Mouse (Mus musculus) thymus, postnatal 10 days (tissue): ENCODE data around the gene Tmem106c.

ENCODE experiments used
- DNase-seq, 2 experiments: peaks; one replicate each; pipeline ENCODE4 v3.0.0; 2021; ENCODE audit warnings: low spot score in 2 of 2

The Tmem106c gene

DNA sequence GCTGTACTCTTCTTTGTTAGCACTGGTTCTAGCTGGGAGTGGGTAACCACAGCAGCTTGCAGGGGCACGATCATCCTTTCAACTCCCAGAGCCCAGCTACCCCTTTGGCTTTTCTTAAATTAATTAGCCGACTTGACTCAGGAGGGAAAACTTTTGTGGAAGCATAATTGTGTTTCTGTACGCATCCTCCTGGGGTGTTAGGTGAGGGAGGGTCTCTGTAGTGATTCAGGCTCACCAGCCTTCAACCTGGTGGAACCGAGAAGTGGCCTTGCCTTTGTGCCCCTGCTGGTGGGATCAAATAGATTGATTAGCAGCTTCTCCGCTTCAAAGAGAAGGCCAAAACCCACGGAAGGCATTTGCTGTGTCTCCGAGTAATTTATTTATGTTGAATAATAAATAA, 36.0 kb downstream of the Tmem106c start:
- DNase-seq, result no peak

DNA sequence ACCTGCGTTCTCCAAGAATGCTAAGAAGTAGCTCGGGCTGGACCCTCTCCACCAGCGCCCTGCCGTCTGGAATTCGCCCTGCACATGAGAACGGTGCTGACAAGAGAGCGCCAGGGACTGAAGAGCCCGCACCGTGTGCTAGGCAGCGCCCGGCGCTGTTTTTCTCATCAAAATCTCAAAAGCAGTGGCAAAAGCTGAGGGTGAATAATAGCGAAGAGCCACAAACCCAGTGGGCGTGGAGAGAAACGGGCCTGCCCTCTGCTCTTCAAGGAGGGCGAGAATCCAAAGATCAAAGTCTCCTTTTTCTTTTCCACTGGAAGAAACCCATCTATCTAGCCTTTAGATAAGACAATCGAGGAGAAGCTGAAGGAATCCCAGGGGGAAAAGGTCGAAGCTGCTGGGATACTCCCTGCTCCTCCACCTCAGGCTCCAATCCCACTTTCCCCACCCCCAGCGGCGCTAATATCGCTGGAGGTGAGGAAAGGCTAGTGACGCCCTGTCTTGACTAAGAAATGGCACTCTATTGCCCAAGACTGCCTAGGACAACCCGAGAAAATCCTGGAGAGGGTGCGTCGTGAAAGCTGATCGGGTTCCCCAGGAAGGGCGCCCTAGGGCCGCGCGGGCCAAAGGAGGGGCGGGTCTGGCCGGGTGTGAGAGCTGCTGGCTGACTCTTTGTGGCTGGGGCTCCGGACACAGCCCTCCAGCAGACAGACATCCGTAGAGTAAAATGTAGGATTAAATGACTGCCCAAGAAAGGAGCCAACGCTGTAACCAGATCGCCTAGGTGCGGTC, 37.5 kb downstream of the Tmem106c start:
- no peak for DNase-seq

DNA sequence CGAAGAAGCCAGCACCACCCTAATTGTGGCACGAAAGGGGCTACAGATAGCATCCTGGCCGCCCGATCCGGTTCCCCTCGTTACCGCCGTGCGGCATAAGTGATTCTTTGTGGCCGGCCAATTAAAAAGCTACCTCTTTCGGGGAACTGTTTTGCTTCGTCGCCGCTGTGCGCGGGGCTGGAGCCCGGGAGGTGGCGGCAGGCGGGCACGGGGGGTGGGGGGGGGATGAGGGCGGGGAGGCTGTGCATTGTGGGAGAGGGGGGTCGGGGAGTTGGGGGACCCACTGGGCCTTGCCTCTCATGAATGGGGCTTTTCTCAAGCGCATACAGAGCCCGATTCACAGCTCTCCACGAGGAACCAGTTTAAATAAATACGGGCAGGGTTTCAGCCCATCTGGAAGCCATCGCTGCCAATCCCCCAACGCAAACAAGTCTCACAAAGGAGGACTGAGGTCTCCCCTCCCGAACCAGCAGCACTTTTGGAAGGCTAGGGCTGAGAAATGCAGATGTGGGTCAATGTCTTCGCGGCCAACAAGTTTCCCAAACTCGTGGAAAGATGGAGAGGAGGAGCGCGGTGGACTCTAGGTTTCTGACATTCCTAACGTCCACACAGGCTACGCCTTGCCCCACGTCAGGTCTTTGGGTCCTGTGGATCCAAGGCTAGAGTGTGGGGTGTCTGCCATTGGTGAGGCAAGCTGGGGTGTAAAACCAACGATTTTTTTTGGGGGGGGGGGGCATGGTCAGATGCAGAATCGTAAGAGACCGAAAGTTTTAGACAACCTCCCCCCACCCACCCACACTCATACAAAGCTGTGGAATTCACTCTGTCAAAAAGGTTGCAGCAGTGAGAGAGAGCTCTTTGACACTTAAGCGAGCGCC, 38.4 kb downstream of the Tmem106c start:
- DNase-seq, result no peak

DNA sequence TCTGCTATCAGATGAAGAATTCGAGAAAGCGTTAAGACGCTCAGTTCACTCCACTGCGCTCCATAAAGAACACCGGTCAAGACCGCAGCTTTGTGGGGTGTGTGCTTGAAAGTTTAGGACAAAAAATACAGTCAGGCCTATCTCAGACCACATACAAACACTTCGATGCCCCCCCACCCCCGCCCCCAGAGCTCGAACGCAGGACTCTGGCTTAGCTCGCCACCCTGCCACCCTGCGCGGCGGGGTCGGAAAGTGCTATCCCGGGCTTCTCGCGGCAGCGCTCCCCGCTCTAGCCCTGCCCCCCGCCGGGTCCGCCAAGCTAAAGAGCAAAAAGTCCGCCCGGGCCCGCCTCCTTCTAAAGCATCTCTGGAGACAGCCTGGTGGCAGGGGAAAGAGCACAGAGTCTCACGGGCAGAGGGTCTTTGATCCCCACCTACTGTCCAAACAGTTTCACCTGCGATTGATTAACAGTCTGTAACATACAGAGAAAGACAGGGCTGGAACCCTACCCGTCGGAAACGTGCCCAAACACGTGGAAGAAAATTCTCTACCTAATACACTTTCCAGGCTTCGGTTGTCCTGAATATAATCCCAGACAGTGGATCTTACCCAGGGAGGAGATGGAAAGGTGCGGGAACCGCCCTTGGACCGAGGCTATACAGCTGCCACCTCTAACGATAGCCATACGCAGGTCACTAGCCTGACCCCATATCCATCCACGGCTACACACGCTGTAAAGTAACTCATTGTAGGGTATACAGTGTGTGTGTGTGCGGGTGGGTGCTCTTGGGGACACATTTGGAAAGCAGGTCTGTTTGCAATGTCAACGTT, 39.2 kb downstream of the Tmem106c start:
- DNase-seq, result no peak

DNA sequence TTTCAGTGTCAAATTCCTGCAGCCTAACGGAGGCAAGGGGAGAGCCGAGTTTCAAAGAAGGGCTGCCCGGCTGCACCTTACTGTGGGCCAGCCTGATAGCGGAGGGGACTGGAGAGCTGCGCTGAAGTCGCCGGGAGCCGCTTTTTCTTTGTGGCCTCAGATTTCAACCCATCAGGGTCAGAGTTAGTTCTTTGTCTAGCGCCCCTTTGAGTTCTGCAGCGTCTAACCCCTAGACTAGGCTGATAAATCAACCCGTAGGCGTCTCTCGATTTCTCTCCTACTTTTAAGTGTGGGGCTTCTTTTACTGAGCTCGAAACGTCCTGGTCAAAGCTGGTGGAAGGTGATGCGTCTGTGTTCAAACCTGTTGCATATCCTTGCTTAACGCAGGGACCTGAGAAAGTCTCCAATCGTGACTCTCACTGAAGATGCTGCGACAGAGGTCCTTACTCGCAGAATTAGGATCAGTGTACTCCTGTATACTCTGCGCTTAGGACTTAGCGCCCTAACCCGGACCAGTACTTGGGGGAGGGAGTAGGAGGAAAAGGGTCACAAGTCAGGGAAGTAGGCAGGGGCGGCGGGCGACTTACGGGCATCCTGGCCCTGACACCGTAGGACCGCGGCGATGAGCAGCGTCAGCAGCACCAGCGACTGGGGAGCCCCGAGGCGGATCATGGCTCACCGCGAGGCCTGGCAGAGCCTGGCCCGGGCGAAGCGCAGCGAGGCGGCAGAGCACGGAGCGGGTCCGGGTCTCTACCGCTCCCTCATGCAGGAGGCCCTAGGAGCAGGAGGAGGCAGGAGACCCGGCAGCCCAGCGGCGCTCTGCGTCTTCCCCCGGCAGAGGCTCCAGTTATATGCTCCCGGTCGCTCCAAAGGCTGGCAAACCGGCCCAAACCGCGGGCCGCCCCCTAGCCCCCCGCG, 40.1 kb downstream of the Tmem106c start, which contains the start of gene Col2a1:
Gene Col2a1 (minus strand): TSS at position 874 of the 918 bp plus-strand sequence.
- DNase-seq, result no peak

DNA sequence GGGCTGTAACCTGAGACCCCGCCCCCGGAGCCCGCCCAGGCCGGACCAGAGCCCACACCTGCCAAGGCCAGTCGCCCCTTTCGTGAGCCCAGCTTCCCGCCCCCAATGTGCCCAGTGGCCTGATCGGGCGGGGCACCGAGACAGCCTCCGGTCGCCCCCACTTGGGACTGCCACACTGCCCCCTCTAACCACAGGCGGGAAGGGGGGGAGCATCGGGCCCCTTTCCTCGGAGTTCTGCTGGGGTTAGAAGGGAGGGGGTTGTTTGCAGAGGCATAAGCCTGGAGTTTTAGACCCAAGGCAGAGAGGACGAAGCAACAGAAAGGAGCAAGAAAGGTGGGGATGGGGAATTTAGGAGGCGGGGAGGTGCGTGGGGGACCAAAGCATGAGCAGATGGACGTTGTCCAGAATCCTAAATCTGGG, 40.8 kb downstream of the Tmem106c start:
- no peak for DNase-seq

DNA sequence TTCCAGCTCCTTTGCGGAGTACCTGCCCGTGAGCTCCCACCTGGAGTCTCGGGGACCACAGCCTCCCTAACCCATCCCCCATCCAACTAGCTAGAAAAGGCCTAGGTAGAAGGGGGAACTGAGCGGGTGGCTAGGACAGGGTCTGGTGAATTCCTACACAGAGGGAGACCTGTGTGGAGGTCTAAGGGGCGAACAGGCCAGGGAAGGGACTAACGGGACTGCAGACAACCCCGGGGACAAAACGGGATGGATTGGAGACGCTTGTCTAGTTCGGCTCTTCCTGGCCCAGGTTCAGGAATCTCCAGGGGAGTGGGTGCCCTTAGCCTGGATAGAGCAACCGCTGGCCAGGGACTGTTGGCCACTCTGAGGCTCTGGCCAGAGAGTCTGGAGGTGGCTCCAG, 41.2 kb downstream of the Tmem106c start:
- no peak for DNase-seq

DNA sequence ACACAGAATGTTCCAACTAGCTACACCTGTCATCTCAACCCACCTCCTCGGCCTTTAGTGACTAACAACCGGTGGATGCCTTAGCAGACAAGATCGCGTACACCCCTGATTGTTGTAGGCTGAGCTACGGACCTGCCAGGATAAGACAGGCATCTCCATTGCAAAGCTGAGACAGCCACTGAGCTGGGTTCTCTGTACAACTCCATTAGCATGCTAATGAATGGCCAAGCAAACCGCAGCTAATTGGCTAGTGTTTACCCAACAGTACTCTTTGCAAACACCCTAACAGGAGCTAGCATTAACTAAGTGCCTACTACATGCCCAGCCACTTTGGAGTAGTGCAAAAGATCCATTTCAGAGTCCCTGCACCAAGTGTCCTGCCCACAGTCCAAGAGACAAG, 48.8 kb downstream of the Tmem106c start:
- DNase-seq, result no peak

DNA sequence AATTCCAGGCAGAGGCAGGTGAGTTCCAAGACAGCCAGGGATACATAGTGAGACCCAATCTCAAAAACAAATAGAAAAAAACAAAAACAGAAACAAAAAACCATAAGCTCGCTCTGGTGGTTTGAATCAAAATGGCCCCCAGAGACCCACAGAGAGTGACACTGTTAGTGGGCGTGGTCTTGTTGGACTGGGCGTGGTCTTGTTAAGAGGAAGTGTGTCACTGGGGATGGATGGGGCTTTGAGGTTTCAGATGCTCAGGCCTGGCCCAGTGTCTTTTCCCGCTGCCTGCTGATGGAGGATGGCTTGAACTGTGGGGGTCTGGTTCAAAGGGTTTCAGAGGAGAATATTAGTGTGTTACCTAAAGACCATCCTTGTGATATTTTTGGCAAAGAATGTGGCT, 53.9 kb downstream of the Tmem106c start:
- no peak for DNase-seq

DNA sequence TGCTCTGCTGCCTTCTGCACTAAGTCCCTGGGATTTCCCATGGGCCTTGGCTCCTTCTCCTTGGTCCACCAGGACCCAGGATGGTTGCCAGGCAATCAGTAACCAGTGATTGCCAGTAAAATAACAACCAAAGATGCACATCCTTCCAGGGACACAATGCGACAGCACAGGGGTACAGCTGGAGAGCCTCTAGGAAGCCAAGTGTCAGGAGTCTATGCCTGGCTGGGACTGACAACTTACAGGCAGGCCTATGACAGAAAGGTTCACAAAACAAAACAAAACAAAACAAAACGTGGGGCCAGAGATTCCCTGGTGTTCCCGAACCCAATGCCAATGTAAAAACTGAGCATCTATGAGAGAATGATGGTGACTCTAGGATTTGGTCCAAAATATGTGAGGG, 55.0 kb downstream of the Tmem106c start:
- DNase-seq, result no peak
